Mouse (Mus musculus) spleen, adult 2 months (tissue): ENCODE results near the gene Srbd1. TPM values are rescaled to one million over a fixed set of nuclear protein-coding genes. Genes with fewer than 3 reads are reported as not detected.

Experiments used
- DNase-seq, 2 experiments: peaks; one replicate each; pipeline versions ENCODE4 v3.0.0 to v3.0.0-alpha.2; 2012 to 2021; ENCODE audit warnings: low spot score in 2 of 2, low read depth in 1 of 2
- H3K27ac ChIP-seq: fragments of 200-500 bp; 2 replicates; pipeline ENCODE4 v1.5.1; 2012; ENCODE audit warnings: low read length, inconsistent platforms; ENCODE audit not compliant: insufficient read depth
- H3K27me3 ChIP-seq: fragments of 200-500 bp; 2 replicates; pipeline ENCODE4 v1.6.1; 2012; ENCODE audit warnings: mild to moderate bottlenecking, moderate library complexity, low read length, inconsistent platforms; ENCODE audit not compliant: control insufficient read depth, insufficient read depth
- H3K36me3 ChIP-seq: fragments of 200-500 bp; 2 replicates; pipeline ENCODE4 v1.6.1; 2012; ENCODE audit warnings: mild to moderate bottlenecking, low read length, inconsistent platforms; ENCODE audit not compliant: control insufficient read depth, insufficient read depth
- H3K4me1 ChIP-seq: fragments of 200-500 bp; 2 replicates; pipeline ENCODE4 v1.6.1; 2011; ENCODE audit warnings: inconsistent platforms; ENCODE audit not compliant: control insufficient read depth, insufficient read depth, insufficient read length
- H3K4me3 ChIP-seq: fragments of 200-500 bp; 2 replicates; pipeline ENCODE4 v1.5.1; 2011; ENCODE audit warnings: mild to moderate bottlenecking, inconsistent platforms; ENCODE audit not compliant: insufficient read depth, insufficient read length; ENCODE audit errors: extremely low read depth
- CTCF ChIP-seq: fragments of 200-500 bp; IDR thresholded peaks from 2 replicates; pipeline ENCODE4 v1.5.1; 2011; ENCODE audit warnings: mild to moderate bottlenecking, inconsistent platforms; ENCODE audit not compliant: insufficient read depth, insufficient read length, insufficient replicate concordance; ENCODE audit errors: extremely low read depth
- POLR2A ChIP-seq: fragments of 200-500 bp; IDR thresholded peaks from 2 replicates; pipeline ENCODE4 v1.6.1; 2011; ENCODE audit warnings: low read depth, low read length, inconsistent platforms
- WGBS: fragments of 180-500 bp; shearing (Covaris S2); methylation state at CpG from one replicate; pipeline ENCODE4 v1.1.7; 2018; 5-methylcytosine and 5-hydroxymethylcytosine counted together
- polyA plus RNA-seq: library from polyadenylated mRNA; depleted of rRNA; stranded (reverse); fragments of >200 nt; gene quantifications from 2 replicates; pipeline ENCODE4 v1.2.3, GENCODE M21; 2012; rRNA removed

Gene Srbd1
- polyA plus RNA-seq, 1 experiment = 2.2 TPM

DNA sequence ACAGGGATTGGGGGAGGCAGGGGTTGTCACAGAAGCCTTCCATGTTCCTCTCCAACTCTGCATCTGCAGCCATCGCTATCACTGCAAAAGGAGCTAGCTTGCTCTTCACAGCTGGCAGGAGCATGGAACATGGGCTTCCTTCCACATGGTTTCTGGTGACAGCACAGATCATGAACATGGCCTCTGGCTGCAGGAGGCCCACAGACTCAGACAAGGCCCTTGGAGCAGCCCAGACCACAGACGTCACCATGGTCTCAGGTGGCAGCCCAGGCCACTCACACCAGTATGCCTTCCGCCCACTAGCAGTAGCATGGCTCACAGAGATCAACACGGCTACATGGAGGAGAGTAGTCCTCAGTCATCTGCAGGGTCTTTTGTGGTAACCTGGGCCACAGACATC, 207.8 kb downstream of the Srbd1 start:
- 92% methylated on average over 4 of the region's 4 CpGs for WGBS
- TF ChIP-seq POLR2A (no peak), CTCF (no peak)
- DNase-seq = no peak
- Histone ChIP-seq H3K27ac (no peak overlapping the region), H3K4me3 (no peak overlapping the region), H3K27me3 (no peaks in the 10 kb centered on the region), H3K36me3 (no peaks in the 10 kb centered on the region), H3K4me1 (no peaks in the 10 kb centered on the region)

DNA sequence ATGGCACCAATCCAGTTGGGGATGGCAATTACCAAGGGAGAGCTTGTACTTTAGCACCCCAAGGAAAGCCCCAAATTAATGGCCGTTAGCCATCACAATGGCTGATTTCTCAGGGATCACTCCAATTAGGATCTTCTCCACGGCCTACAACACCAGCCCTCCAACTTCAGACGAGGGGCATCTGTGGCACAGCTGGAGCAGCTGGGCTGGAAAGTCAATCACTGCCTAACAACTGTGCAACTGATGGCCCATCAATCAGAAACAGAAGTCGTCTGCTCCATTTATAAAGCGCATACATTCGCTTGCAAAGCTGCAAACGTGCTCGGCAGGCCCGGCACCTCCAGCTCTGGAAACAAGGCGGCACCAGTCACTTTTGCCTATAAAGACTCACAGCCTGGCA, 209.7 kb downstream of the Srbd1 start:
- H3K4me3 ChIP-seq = no peak overlapping the region
- no peak for DNase-seq

More for the DNA sequence above, 209.7 kb downstream of the Srbd1 start:
- no peak for TF ChIP-seq CTCF
- no peak for TF ChIP-seq POLR2A
- Histone ChIP-seq H3K36me3 (no peaks in the 10 kb centered on the region), H3K27me3 (no peaks in the 10 kb centered on the region), H3K4me1 (no peaks in the 10 kb centered on the region), H3K27ac (no peak overlapping the region)
- 92% methylated on average over 10 of the region's 10 CpGs for WGBS

Other genes with a start within 250 kb of the Srbd1 start
- 4.8 and 5.8 TPM in 2 replicates for gene Prkce, start 22.6 kb upstream of the Srbd1 start, polyA plus RNA-seq